Mouse (Mus musculus) liver, postnatal 0 days (tissue): ENCODE results near the gene Dcaf11.

Source experiments
- CTCF ChIP-seq: sonication (generic); IDR thresholded peaks from 2 replicates; pipeline ENCODE4 v1.5.1; 2016; ENCODE audit warnings: antibody characterized with exemption, low read depth
- EP300 ChIP-seq: IDR thresholded peaks from 2 replicates; pipeline ENCODE4 v1.6.1; 2016; ENCODE audit warnings: antibody characterized with exemption, low read depth, mild to moderate bottlenecking

DNA sequence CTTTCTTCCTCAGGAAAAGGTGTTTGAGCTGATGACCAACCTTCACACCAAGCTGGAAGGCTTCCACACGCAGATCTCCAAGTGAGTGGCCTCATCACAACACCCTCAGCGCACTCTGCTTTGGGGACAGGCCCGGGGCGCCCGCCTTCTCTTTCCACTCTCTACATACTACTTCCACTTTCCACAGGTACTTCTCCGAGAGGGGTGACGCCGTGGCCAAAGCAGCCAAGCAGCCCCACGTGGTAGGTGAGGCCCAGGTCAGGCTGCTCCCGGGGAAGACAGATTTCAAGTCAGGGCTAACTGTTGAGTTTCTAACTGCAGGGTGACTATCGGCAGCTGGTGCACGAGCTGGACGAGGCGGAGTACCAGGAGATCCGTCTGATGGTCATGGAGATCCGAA is 20.9 kb downstream of the Dcaf11 start:
- TF ChIP-seq CTCF (no peak), EP300 (no peak)
